Mouse (Mus musculus) small intestine, adult 2 months (tissue): ENCODE results near the gene Itm2a. TPM values are rescaled to one million over a fixed set of nuclear protein-coding genes. Genes with fewer than 3 reads are reported as not detected.

Experiments used
- H3K27ac ChIP-seq: fragments of 200-500 bp; 2 replicates; pipeline ENCODE4 v1.5.1; 2012; ENCODE audit warnings: low read depth, low read length, control low read depth, inconsistent platforms; ENCODE audit not compliant: insufficient read depth
- H3K27me3 ChIP-seq: fragments of 200-500 bp; 2 replicates; pipeline ENCODE4 v1.6.1; 2012; ENCODE audit warnings: mild to moderate bottlenecking, moderate library complexity, low read length, inconsistent platforms; ENCODE audit not compliant: control insufficient read depth, insufficient read depth
- H3K36me3 ChIP-seq: fragments of 200-500 bp; 2 replicates; pipeline ENCODE4 v1.6.1; 2012; ENCODE audit warnings: mild to moderate bottlenecking, low read length, control low read depth, inconsistent platforms; ENCODE audit not compliant: control insufficient read depth, insufficient read depth
- H3K4me1 ChIP-seq: fragments of 200-500 bp; 2 replicates; pipeline ENCODE4 v1.6.1; 2012; ENCODE audit warnings: low read length, inconsistent platforms, mixed read lengths; ENCODE audit not compliant: control insufficient read depth, insufficient read depth, insufficient read length
- H3K4me3 ChIP-seq: fragments of 200-500 bp; 2 replicates; pipeline ENCODE4 v1.5.1; 2012; ENCODE audit warnings: low read depth, mild to moderate bottlenecking, control low read depth, inconsistent platforms, low read length, moderate library complexity
- CTCF ChIP-seq: fragments of 200-500 bp; IDR thresholded peaks from 2 replicates; pipeline ENCODE4 v1.5.1; 2012; ENCODE audit warnings: low read depth, mild to moderate bottlenecking, control low read depth, inconsistent platforms, low read length, moderate library complexity, mixed read lengths; ENCODE audit not compliant: insufficient replicate concordance, insufficient read length; ENCODE audit errors: extremely low read depth
- POLR2A ChIP-seq: fragments of 200-500 bp; IDR thresholded peaks from 2 replicates; pipeline ENCODE4 v1.6.1; 2012; ENCODE audit warnings: low read depth, mild to moderate bottlenecking, control low read depth, inconsistent platforms, low read length, moderate library complexity
- WGBS: fragments of 180-500 bp; shearing (Covaris S2); methylation state at CpG from one replicate; pipeline ENCODE4 v1.1.7; 2018; 5-methylcytosine and 5-hydroxymethylcytosine counted together
- polyA plus RNA-seq: library from polyadenylated mRNA; depleted of rRNA; stranded (reverse); fragments of >200 nt; gene quantifications from 2 replicates; pipeline ENCODE4 v1.2.3, GENCODE M21; 2012; rRNA removed

The Itm2a gene
- polyA plus RNA-seq, result 0.28 and 1.0 TPM in 2 replicates

DNA sequence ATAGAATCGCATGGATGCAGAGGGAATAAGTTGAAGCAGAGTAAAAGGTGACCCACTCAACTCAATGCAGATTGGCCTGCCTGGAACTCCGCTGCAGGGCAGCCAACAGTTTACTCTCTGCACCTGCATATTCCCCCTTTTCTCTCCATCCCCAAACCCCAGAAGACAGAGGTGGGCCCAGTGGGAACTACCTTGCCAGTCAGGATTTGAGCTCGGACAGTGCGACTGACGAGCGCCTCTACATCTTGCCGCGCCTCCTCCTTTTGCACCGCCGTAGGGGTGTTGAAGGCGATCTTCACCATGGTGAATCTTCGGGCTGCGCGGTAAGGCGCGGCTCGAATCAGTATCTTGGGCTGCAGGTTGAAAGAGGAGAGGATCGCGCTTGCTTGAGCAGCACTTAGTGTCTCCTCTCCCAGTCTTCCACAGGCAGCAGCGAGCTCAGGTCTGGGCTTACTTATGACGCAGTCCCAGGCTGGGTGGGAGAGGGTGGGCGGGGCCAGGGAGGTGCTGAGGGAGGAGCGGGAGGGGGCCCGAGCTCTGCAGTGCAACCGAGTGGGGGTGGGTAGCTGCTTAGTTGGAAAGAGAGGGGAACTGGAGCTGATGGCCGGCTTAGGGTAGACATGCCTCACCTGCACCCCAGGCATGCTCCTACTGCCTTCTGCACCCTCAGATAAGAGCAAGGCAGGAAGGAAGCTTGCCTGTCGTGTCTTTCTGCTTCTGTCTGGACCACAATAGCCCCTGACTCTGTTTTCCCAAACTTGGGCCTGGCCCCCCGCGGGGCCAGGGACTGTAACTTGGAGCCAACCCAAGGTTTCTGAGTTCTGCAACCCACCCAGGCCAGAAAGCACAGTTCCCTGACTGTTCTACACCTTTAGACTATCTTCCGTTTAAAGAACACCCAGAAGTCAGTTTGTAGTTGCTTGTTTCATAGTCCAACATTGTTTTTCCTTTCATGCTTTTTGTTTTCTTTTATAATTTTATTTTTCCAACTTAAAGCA is at the start of gene Itm2a:
Gene Itm2a (minus strand): TSS at position 462 of the 998 bp plus-strand sequence.
- TF ChIP-seq POLR2A (no peak), CTCF (no peak)
- no peaks in the 10 kb centered on the region for H3K4me1 ChIP-seq
- H3K27me3 ChIP-seq, result no peaks in the 10 kb centered on the region
- H3K4me3 ChIP-seq, result peak within 1 kb of the TSS; percentile 63
- no peak within 1 kb of the TSS for H3K27ac ChIP-seq
- 10% methylated on average over 30 of the region's 30 CpGs for WGBS
- H3K36me3 ChIP-seq, result no peaks in the 10 kb centered on the region

DNA sequence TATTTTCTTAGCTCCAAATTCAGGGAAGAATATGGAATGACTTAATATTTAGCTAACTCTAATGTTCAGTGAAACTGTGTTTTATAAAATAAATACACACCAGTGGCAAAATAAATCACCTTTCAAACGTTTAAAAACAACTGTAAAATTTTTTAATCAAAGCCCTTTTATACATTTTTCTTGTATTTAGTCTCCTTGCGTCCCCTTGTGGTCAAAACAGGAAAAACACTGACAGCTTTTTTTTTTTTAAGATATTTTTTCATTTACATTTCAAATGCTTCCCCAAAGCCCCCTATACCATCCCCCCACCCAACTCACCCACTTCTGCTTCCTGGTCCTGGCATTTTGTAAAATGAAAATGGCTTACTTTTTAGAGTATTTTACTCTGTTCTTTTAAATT is 32.7 kb upstream of the Itm2a start:
- Histone ChIP-seq H3K27ac (no peak overlapping the region), H3K36me3 (no peaks in the 10 kb centered on the region), H3K27me3 (no peaks in the 10 kb centered on the region), H3K4me1 (no peaks in the 10 kb centered on the region), H3K4me3 (no peak overlapping the region)
- WGBS, result 5% methylated on average over 2 of the region's 2 CpGs
- TF ChIP-seq CTCF, result no peak
- TF ChIP-seq POLR2A, result no peak

DNA sequence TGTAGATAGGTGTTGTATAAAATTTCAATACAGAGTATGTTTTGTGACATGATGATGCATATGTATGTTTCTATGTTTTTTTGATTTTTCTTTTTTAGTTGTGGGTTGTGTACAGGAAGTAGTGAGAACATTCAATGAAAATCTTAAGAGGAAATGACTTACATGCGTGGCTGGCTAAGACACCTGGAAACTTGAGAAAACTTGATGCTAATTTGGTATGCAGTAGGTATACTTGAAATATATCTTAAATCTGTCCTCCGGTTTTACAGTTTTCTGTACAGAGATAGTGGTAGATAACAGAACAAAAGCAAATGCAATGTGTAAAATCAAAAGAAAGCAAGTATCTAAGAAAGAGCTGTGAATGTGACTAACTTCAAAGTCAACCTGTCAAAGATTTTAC is 18.1 kb upstream of the Itm2a start:
- no peak for TF ChIP-seq CTCF
- no peak for TF ChIP-seq POLR2A
- H3K27ac ChIP-seq, result no peak overlapping the region
- no peaks in the 10 kb centered on the region for H3K27me3 ChIP-seq
- H3K4me1 ChIP-seq, result no peaks in the 10 kb centered on the region
- no peaks in the 10 kb centered on the region for H3K36me3 ChIP-seq
- H3K4me3 ChIP-seq, result no peak overlapping the region
- 68% methylated on average over 2 of the region's 2 CpGs for WGBS

DNA sequence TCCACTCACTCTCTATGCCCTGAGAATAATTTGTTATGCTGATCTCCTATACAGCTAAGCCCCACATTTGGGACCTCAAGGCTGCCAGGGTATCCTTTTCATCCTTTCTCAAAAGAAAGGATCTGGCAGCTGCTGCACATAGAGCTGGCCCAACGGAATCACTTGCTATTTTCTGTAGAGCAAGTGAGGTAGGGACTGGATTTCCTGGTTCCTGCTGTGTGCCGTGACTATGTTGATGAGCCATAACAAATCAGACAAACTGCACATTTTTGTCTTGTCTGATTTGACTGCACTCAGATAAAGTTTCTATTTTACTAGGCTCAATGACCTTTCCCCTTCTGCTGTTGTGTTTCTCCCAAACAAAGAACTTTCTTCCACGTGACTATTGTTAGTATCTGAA is 14.2 kb upstream of the Itm2a start:
- H3K4me3 ChIP-seq, result no peak overlapping the region
- no peaks in the 10 kb centered on the region for H3K27me3 ChIP-seq
- no peaks in the 10 kb centered on the region for H3K4me1 ChIP-seq
- no peak overlapping the region for H3K27ac ChIP-seq
- WGBS, result 62% methylated on average over 3 of the region's 3 CpGs
- no peak for TF ChIP-seq CTCF
- TF ChIP-seq POLR2A, result no peak
- H3K36me3 ChIP-seq, result no peaks in the 10 kb centered on the region

DNA sequence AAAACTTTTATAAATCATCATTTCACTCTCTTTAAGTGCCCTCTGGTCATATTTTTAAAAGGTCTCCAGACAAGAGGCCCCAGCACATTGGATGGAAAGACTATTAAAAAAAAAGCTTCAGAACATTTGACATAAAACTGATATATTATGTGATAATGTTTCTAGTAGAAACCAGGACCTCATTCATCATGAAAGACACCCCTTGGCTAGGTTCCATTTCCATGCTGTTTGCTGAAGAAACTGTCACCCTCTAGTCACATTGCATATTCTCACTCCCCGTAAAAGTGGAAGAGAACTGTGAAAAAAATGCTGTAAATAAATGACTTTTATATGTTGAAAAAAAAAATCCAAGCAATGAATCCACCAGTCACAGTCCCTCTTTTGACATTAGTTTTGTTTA is 12.8 kb upstream of the Itm2a start:
- H3K27ac ChIP-seq, result no peak overlapping the region
- H3K4me3 ChIP-seq, result no peak overlapping the region
- H3K4me1 ChIP-seq, result no peaks in the 10 kb centered on the region
- no peaks in the 10 kb centered on the region for H3K27me3 ChIP-seq
- WGBS, result 51% methylated on average over 1 of the region's 1 CpGs
- TF ChIP-seq POLR2A (no peak), CTCF (no peak)
- no peaks in the 10 kb centered on the region for H3K36me3 ChIP-seq

DNA sequence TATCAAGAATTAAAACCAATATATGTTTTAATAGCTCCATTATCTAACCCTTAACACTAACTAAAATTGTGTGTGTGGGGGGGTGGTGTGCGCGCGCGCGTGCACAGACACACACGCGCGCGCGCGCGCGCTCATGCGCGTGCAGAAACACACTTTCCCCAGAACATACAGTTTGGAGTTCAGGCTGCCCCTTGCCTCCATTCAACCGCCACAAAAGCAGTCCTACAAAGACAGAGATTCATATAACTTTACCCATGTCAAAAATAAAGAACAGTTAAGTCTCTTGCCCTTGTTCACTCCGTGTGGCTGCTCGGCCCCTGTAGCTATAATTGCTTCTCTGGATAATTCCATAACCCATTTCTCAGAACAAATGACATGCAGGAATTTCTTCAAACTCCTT is 695 bp downstream of the Itm2a start:
- H3K4me1 ChIP-seq, result no peaks in the 10 kb centered on the region
- TF ChIP-seq CTCF (no peak), POLR2A (no peak)
- H3K27me3 ChIP-seq, result no peaks in the 10 kb centered on the region
- no peak overlapping the region for H3K27ac ChIP-seq
- WGBS, result 15% methylated on average over 18 of the region's 18 CpGs
- no peaks in the 10 kb centered on the region for H3K36me3 ChIP-seq
- H3K4me3 ChIP-seq, result peak overlapping the region; percentile 38

DNA sequence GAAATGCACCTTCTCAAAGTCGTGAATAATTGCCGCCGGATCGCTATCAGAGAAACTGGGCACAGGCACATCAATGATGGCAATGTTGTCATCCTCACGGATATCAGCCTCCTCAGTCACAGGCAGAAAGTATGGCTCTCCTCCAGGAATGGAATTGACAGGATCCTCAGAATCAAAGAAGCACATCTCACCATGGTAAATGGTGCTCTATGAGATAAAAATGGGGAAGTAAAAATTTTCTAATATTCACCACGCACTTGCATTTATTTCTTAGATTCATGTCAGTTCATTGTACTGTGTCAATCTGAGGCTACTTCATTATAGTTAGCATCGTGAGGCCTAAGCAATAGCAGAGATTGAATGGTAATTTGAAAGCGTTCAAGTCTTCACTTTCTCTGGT is 4.1 kb downstream of the Itm2a start:
- TF ChIP-seq POLR2A (no peak), CTCF (no peak)
- no peak overlapping the region for H3K27ac ChIP-seq
- H3K36me3 ChIP-seq, result no peaks in the 10 kb centered on the region
- no peaks in the 10 kb centered on the region for H3K4me1 ChIP-seq
- no peak overlapping the region for H3K4me3 ChIP-seq
- H3K27me3 ChIP-seq, result no peaks in the 10 kb centered on the region
- 89% methylated on average over 8 of the region's 8 CpGs for WGBS

DNA sequence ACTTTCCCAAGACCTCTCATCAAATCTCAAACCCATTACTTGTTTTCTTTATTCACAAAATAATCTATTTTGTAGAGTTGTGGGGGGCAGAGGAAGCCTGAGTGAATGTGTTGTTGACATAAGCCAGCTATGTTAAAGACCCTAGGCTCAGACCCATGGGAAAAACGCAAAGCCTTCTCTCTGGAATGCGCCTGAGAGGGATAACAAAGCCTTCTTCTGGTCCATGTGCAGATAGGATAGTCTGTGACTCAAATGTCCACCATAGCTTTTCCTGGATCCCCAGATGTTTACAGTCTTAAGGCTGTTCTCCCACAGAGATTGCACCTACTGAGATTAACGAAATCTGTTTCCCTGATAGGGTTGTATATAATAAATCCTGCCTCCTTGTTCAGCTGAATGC is 9.9 kb downstream of the Itm2a start:
- Histone ChIP-seq H3K4me1 (no peaks in the 10 kb centered on the region), H3K27ac (no peak overlapping the region), H3K36me3 (no peaks in the 10 kb centered on the region), H3K4me3 (no peak overlapping the region), H3K27me3 (no peaks in the 10 kb centered on the region)
- TF ChIP-seq CTCF, result no peak
- TF ChIP-seq POLR2A, result no peak
- WGBS, result 46% methylated on average over 3 of the region's 3 CpGs
